Mouse (Mus musculus): ENCODE measurements around the gene Rfxank. TPM values are rescaled to one million over a fixed set of nuclear protein-coding genes. Genes with fewer than 3 reads are reported as not detected.
A peak's percentile ranks its signal among the peaks of the same experiment; 100 is the strongest.

Rfxank gene
- polyA plus RNA-seq (2016; fragmentation: Nextera tagmentation; extraction: Ambion mirVana) = 16.3 and 17.8 TPM in 2 replicates

- Histone ChIP-seq H3K36me3 (peaks cover 48% of the 10 kb centered on the region), H3K27me3 (no peaks in the 10 kb centered on the region), H3K4me3 (peak within 1 kb of the TSS; percentile 66)
Observed at GRCm38 (mm10) chr8:70139026-70139857, at the start of gene Rfxank, which contains the start of the genes Borcs8 and Mef2b. Rfxank (minus strand) TSS chr8:70139154. Borcs8 (plus strand) TSS chr8:70139499. Mef2b (plus strand) TSS chr8:70139711.

GRCm38 (mm10) chr8:70188707-70189106, 49.8 kb upstream of the Rfxank start:
- H3K27ac ChIP-seq (replicated peaks) = no peak overlapping the region
- no peak overlapping the region for H3K4me3 ChIP-seq
- H3K36me3 ChIP-seq = no peaks in the 10 kb centered on the region
- ATAC-seq (ENCODE audit: low FRiP score, low read depth) = no peak
- H3K4me2 ChIP-seq (replicated peaks) = no peak overlapping the region
- H3K9ac ChIP-seq (replicated peaks) = no peak overlapping the region
- 0 out of 2 replicates have a peak, but pooled peaks cover 8% of the 10 kb centered on the region for H3K4me1 ChIP-seq
- no peaks in the 10 kb centered on the region; the same call in 1 of the 2 replicates for H3K27me3 ChIP-seq
- H3K9me3 ChIP-seq = no peaks in the 10 kb centered on the region
- 78% methylated on average over 7 of the region's 7 CpGs for WGBS

More at GRCm38 (mm10) chr8:70139026-70139857, at the start of gene Rfxank, which contains the start of the genes Borcs8 and Mef2b:
- Histone ChIP-seq H3K27ac (replicated peaks) (peak within 1 kb of the TSS; percentile 74), H3K4me1 (peaks cover 22% of the 10 kb centered on the region), H3K9ac (replicated peaks) (peak within 1 kb of the TSS; percentile 82), H3K9me3 (no peaks in the 10 kb centered on the region), H3K4me2 (replicated peaks) (peak within 1 kb of the TSS; percentile 85)
- under 1% methylated on average over 46 of the region's 46 CpGs for WGBS
- peak; percentile 99 for ATAC-seq (ENCODE audit: low FRiP score, low read depth)

GRCm38 (mm10) chr8:70183194-70183593, 44.2 kb upstream of the Rfxank start:
- H3K4me1 ChIP-seq = no peaks in the 10 kb centered on the region

GRCm38 (mm10) chr8:70181903-70182252, 42.9 kb upstream of the Rfxank start:
- Histone ChIP-seq H3K4me3 (no peak overlapping the region), H3K27ac (replicated peaks) (no peak overlapping the region), H3K4me1 (no peaks in the 10 kb centered on the region), H3K36me3 (peaks cover 35% of the 10 kb centered on the region), H3K9me3 (no peaks in the 10 kb centered on the region), H3K4me2 (replicated peaks) (no peak overlapping the region), H3K27me3 (no peaks in the 10 kb centered on the region), H3K9ac (replicated peaks) (no peak overlapping the region)
- WGBS = 54% methylated on average over 2 of the region's 2 CpGs
- no peak for ATAC-seq (ENCODE audit: low FRiP score, low read depth)

More at GRCm38 (mm10) chr8:70183194-70183593, 44.2 kb upstream of the Rfxank start:
- H3K9ac ChIP-seq (replicated peaks) = no peak overlapping the region
- peaks cover 26% of the 10 kb centered on the region for H3K36me3 ChIP-seq
- no peak overlapping the region for H3K4me3 ChIP-seq
- no peak overlapping the region for H3K4me2 ChIP-seq (replicated peaks)
- H3K9me3 ChIP-seq = no peaks in the 10 kb centered on the region
- H3K27me3 ChIP-seq = no peaks in the 10 kb centered on the region
- no peak for ATAC-seq (ENCODE audit: low FRiP score, low read depth)
- 84% methylated on average over 4 of the region's 4 CpGs for WGBS
- no peak overlapping the region for H3K27ac ChIP-seq (replicated peaks)

GRCm38 (mm10) chr8:70181212-70181902, 42.4 kb upstream of the Rfxank start:
- no peak overlapping the region for H3K4me2 ChIP-seq (replicated peaks)
- no peak overlapping the region for H3K27ac ChIP-seq (replicated peaks)
- no peaks in the 10 kb centered on the region for H3K9me3 ChIP-seq
- H3K4me1 ChIP-seq = no peaks in the 10 kb centered on the region
- peaks cover 38% of the 10 kb centered on the region for H3K36me3 ChIP-seq
- ATAC-seq (ENCODE audit: low FRiP score, low read depth) = no peak
- H3K9ac ChIP-seq (replicated peaks) = no peak overlapping the region
- WGBS = 84% methylated on average over 15 of the region's 16 CpGs
- H3K4me3 ChIP-seq = no peak overlapping the region
- H3K27me3 ChIP-seq = no peaks in the 10 kb centered on the region

- Histone ChIP-seq H3K36me3 (peaks cover 38% of the 10 kb centered on the region), H3K4me1 (peaks cover 3% of the 10 kb centered on the region; the same call in 1 of the 2 replicates), H3K9me3 (no peaks in the 10 kb centered on the region), H3K27ac (replicated peaks) (no peak overlapping the region), H3K4me3 (no peak overlapping the region), H3K27me3 (no peaks in the 10 kb centered on the region), H3K9ac (replicated peaks) (no peak overlapping the region), H3K4me2 (replicated peaks) (no peak overlapping the region)
- no peak for ATAC-seq (ENCODE audit: low FRiP score, low read depth)
- WGBS = 96% methylated on average over 4 of the region's 4 CpGs
Observed at GRCm38 (mm10) chr8:70179082-70179481, 40.1 kb upstream of the Rfxank start.

- Histone ChIP-seq H3K36me3 (peaks cover 38% of the 10 kb centered on the region), H3K27me3 (no peaks in the 10 kb centered on the region), H3K4me1 (peaks cover 8% of the 10 kb centered on the region; the same call in 1 of the 2 replicates), H3K4me3 (no peak overlapping the region), H3K4me2 (replicated peaks) (no peak overlapping the region), H3K27ac (replicated peaks) (no peak overlapping the region), H3K9me3 (no peaks in the 10 kb centered on the region), H3K9ac (replicated peaks) (no peak overlapping the region)
- no peak for ATAC-seq (ENCODE audit: low FRiP score, low read depth)
- 92% methylated on average over 2 of the region's 2 CpGs for WGBS
Observed at GRCm38 (mm10) chr8:70178231-70178630, 39.3 kb upstream of the Rfxank start.

- H3K36me3 ChIP-seq = peaks cover 21% of the 10 kb centered on the region
- ATAC-seq (ENCODE audit: low FRiP score, low read depth) = no peak
- 92% methylated on average over 7 of the region's 7 CpGs for WGBS
- no peak overlapping the region for H3K4me2 ChIP-seq (replicated peaks)
- H3K4me1 ChIP-seq = peaks cover 16% of the 10 kb centered on the region
- H3K9me3 ChIP-seq = no peaks in the 10 kb centered on the region
- H3K4me3 ChIP-seq = no peak overlapping the region
- 0 out of 2 replicates have a peak overlapping the region, but pooled peaks have one; percentile 17 for H3K9ac ChIP-seq (replicated peaks)
- no peaks in the 10 kb centered on the region for H3K27me3 ChIP-seq
- no peak overlapping the region for H3K27ac ChIP-seq (replicated peaks)
Observed at GRCm38 (mm10) chr8:70174079-70174478, 35.1 kb upstream of the Rfxank start.

- H3K27ac ChIP-seq (replicated peaks) = no peak overlapping the region
- peaks cover 13% of the 10 kb centered on the region for H3K36me3 ChIP-seq
- no peak for ATAC-seq (ENCODE audit: low FRiP score, low read depth)
- WGBS = 87% methylated on average over 5 of the region's 5 CpGs
- H3K4me3 ChIP-seq = no peak overlapping the region
- H3K4me1 ChIP-seq = peaks cover 16% of the 10 kb centered on the region
- H3K27me3 ChIP-seq = 0 out of 2 replicates have a peak, but pooled peaks cover 2% of the 10 kb centered on the region
- H3K4me2 ChIP-seq (replicated peaks) = peak overlapping the region; percentile 56; the same call in 1 of the 2 replicates
- H3K9ac ChIP-seq (replicated peaks) = 0 out of 2 replicates have a peak overlapping the region, but pooled peaks have one; percentile 6
- no peaks in the 10 kb centered on the region for H3K9me3 ChIP-seq
Observed at GRCm38 (mm10) chr8:70173320-70173719, 34.4 kb upstream of the Rfxank start.

- Histone ChIP-seq H3K27me3 (peaks cover 9% of the 10 kb centered on the region; the same call in 1 of the 2 replicates), H3K4me2 (replicated peaks) (peak within 1 kb of the TSS; percentile 56), H3K4me3 (peak within 1 kb of the TSS; percentile 70), H3K36me3 (peaks cover 6% of the 10 kb centered on the region), H3K27ac (replicated peaks) (no peak within 1 kb of the TSS; the same call in 1 of the 2 replicates), H3K9me3 (no peaks in the 10 kb centered on the region), H3K9ac (replicated peaks) (peak within 1 kb of the TSS; percentile 78), H3K4me1 (peaks cover 16% of the 10 kb centered on the region)
- WGBS = 2% methylated on average over 27 of the region's 27 CpGs
- peak; percentile 99 for ATAC-seq (ENCODE audit: low FRiP score, low read depth)
Observed at GRCm38 (mm10) chr8:70172043-70172681, 33.2 kb upstream of the Rfxank start, which contains the start of gene Tmem161a. Tmem161a (plus strand) TSS chr8:70172356.

- ATAC-seq (ENCODE audit: low FRiP score, low read depth) = no peak
- Histone ChIP-seq H3K4me1 (peaks cover 24% of the 10 kb centered on the region), H3K27me3 (peaks cover 17% of the 10 kb centered on the region), H3K27ac (replicated peaks) (no peak overlapping the region), H3K4me2 (replicated peaks) (no peak overlapping the region), H3K9ac (replicated peaks) (no peak overlapping the region), H3K9me3 (no peaks in the 10 kb centered on the region), H3K4me3 (no peak overlapping the region), H3K36me3 (no peaks in the 10 kb centered on the region)
- 88% methylated on average over 7 of the region's 7 CpGs for WGBS
Observed at GRCm38 (mm10) chr8:70171240-70171639, 32.3 kb upstream of the Rfxank start.

All from midbrain, embryonic 12.5 days (tissue).